Comparison of ENCODE assay signal across 11 mouse cellular contexts in genomic region chr3:57843775-57844174, GRCm38 (mm10). TPM values are rescaled to one million over a fixed set of nuclear protein-coding genes. Genes with fewer than 3 reads are reported as not detected.
A peak's percentile ranks its signal among the peaks of the same experiment; 100 is the strongest.
DNase-seq lines count a peak whose midpoint lies in the region; ATAC-seq and TF ChIP-seq lines count a peak whose summit lies in the region.
"Had no signal": no experiment of that assay in that cellular context is flagged by ENCODE, and none has a peak within 500 bp of the region (broad histone marks: within the 10 kb centered on the region; RNA-seq: fewer than 3 reads in every experiment).

No protein-coding gene starts in this region.

- no peak for ATAC-seq in heart, postnatal 0 days (ENCODE audit: insufficient read depth, low read depth)
- no peak for ATAC-seq in midbrain, embryonic 11.5 days (ENCODE audit: low FRiP score)
- ATAC-seq in midbrain, embryonic 15.5 days (replicated peaks): no peak
- peak; percentile 38 for ATAC-seq in activated CD4-positive, CD25-positive, alpha-beta regulatory T cell, adult 4 months

- peak; percentile 52 for TF ChIP-seq CTCF in heart, postnatal 0 days (IDR thresholded peaks at IDR 0.05; ENCODE audit: low read depth)

- no peak overlapping the region for H3K9ac ChIP-seq in heart, postnatal 0 days (replicated peaks; ENCODE audit: low read depth, low read length)
- no peak overlapping the region for H3K9ac ChIP-seq in midbrain, embryonic 11.5 days (ENCODE audit: low read length)
- H3K9ac ChIP-seq in midbrain, embryonic 15.5 days: no peak overlapping the region
- H3K9ac ChIP-seq: hindbrain, embryonic 15.5 days; midbrain, embryonic 12.5 days had no signal

- H3K36me3 ChIP-seq in heart, postnatal 0 days (replicated peaks; ENCODE audit: control insufficient read depth, insufficient read depth, low read length): peaks cover 20% of the 10 kb centered on the region
- H3K36me3 ChIP-seq in midbrain, embryonic 11.5 days (ENCODE audit: control insufficient read depth, insufficient read depth, low read length): peaks cover 15% of the 10 kb centered on the region
- peaks cover 26% of the 10 kb centered on the region for H3K36me3 ChIP-seq in midbrain, embryonic 15.5 days (replicated peaks)

- H3K4me1 ChIP-seq in heart, postnatal 0 days (ENCODE audit: control insufficient read depth, insufficient read depth): peaks cover 13% of the 10 kb centered on the region; the same call in 1 of the 2 replicates
- H3K4me1 ChIP-seq in midbrain, embryonic 11.5 days (ENCODE audit: control insufficient read depth, insufficient read depth, low read length): peaks cover 11% of the 10 kb centered on the region
- H3K4me1 ChIP-seq in midbrain, embryonic 15.5 days: peaks cover 26% of the 10 kb centered on the region

- H3K9me3 ChIP-seq in heart, postnatal 0 days (replicated peaks; ENCODE audit: control insufficient read depth, low read length): 0 out of 2 replicates have a peak, but pooled peaks cover 4% of the 10 kb centered on the region
- H3K9me3 ChIP-seq in midbrain, embryonic 11.5 days (ENCODE audit: control insufficient read depth, low read length): no peaks in the 10 kb centered on the region
- no peaks in the 10 kb centered on the region for H3K9me3 ChIP-seq in midbrain, embryonic 15.5 days
- H3K9me3 ChIP-seq: hindbrain, embryonic 15.5 days had no signal

- intact Hi-C loops in heart, postnatal 25 days (cut with DNase I): loop anchor here (1.0 to 10.0 kb wide), 4 partner anchors 179 to 651 kb away; partner anchors contain the start of gene Tsc22d2
- intact Hi-C loops in left cerebral cortex, postnatal 25 days (cut with DNase I): loop anchor here (10.0 kb wide), 2 partner anchors 131 to 651 kb away; no protein-coding TSS in a partner anchor

- no peak overlapping the region for H3K4me3 ChIP-seq in heart, postnatal 0 days (ENCODE audit: low read depth, low read length)
- no peak overlapping the region for H3K4me3 ChIP-seq in midbrain, embryonic 11.5 days (ENCODE audit: low read depth, low read length)
- H3K4me3 ChIP-seq in midbrain, embryonic 15.5 days: no peak overlapping the region
- H3K4me3 ChIP-seq: hindbrain, embryonic 15.5 days; midbrain, embryonic 12.5 days had no signal

- peak; percentile 27 for DNase-seq in heart, postnatal 0 days (ENCODE audit: low spot score)
- no peak for DNase-seq in heart, postnatal 25 days (ENCODE audit: low spot score)
- DNase-seq in midbrain, embryonic 11.5 days (ENCODE audit: low spot score, missing footprints): peak; percentile 85
- DNase-seq in retina, embryonic 14.5 days (ENCODE audit: low spot score): peak; percentile 73
- no peak for DNase-seq in testis, postnatal 10 days (ENCODE audit: low spot score)
- no peak for DNase-seq in left cerebral cortex, postnatal 25 days (ENCODE audit: low spot score in 2 of 2)
- DNase-seq: right cerebral cortex, adult 18-20 months had no signal

- no peak overlapping the region for H3K4me2 ChIP-seq in heart, postnatal 0 days (ENCODE audit: low read depth, low read length)
- H3K4me2 ChIP-seq in midbrain, embryonic 11.5 days: no peak overlapping the region
- no peak overlapping the region for H3K4me2 ChIP-seq in midbrain, embryonic 15.5 days
- H3K4me2 ChIP-seq: midbrain, embryonic 12.5 days had no signal

- H3K27me3 ChIP-seq in heart, postnatal 0 days (ENCODE audit: control insufficient read depth, insufficient read depth, low read length): no peaks in the 10 kb centered on the region
- no peaks in the 10 kb centered on the region for H3K27me3 ChIP-seq in midbrain, embryonic 11.5 days (ENCODE audit: control insufficient read depth, insufficient read depth, low read length)
- no peaks in the 10 kb centered on the region for H3K27me3 ChIP-seq in midbrain, embryonic 15.5 days (replicated peaks)
- H3K27me3 ChIP-seq: hindbrain, embryonic 15.5 days; midbrain, embryonic 12.5 days had no signal

- TF ChIP-seq EP300 in heart, postnatal 0 days (IDR thresholded peaks at IDR 0.05; ENCODE audit: low read depth): no peak

- no peak overlapping the region for H3K27ac ChIP-seq in heart, postnatal 0 days (ENCODE audit: low read depth)
- H3K27ac ChIP-seq in midbrain, embryonic 11.5 days (ENCODE audit: low read depth, low read length): no peak overlapping the region
- no peak overlapping the region for H3K27ac ChIP-seq in midbrain, embryonic 15.5 days
- H3K27ac ChIP-seq: hindbrain, embryonic 15.5 days; midbrain, embryonic 12.5 days had no signal

RNA-seq across cellular contexts. Expression of gene Pfn2, which starts 4.1 kb away (rescaled TPM):
- 25.4 and 27.9 TPM in 2 replicates for total RNA-seq in heart, postnatal 0 days (2014; rRNA removed; ENCODE audit: low replicate concordance)
- 38.5 and 40.6 TPM in 2 replicates for polyA plus RNA-seq in heart, postnatal 0 days (2015; fragmentation: Nextera tagmentation; extraction: Ambion mirVana)
- total RNA-seq in heart, postnatal 25 days (2021): 10 to 100 TPM; 34.3 to 34.7 TPM
- 305 and 315 TPM in 2 replicates for polyA plus RNA-seq in midbrain, embryonic 11.5 days (2014; fragmentation: Nextera tagmentation; extraction: Ambion mirVana)
- polyA plus RNA-seq in midbrain, embryonic 15.5 days (2015; fragmentation: Nextera tagmentation; extraction: Ambion mirVana): 652 and 653 TPM in 2 replicates
- 1 to 10 TPM; 7.9 to 10.0 TPM for polyA plus RNA-seq in activated CD4-positive, CD25-positive, alpha-beta regulatory T cell, adult 4 months (2017; shearing (Covaris generic))
- 100 to 1,000 TPM; 496 to 526 TPM for total RNA-seq in left cerebral cortex, postnatal 25 days (2021)

Comparison
In these comparisons a context has a peak if more than half of its experiments do, and no peak if none do; other contexts are left out.
1. DNase-seq: peak in heart, postnatal 0 days (single experiment), midbrain, embryonic 11.5 days (single experiment) and retina, embryonic 14.5 days (single experiment); none in heart, postnatal 25 days (single experiment), testis, postnatal 10 days (single experiment) and left cerebral cortex, postnatal 25 days (0 of 2).